Mouse (Mus musculus) liver, adult (tissue): ENCODE data around the gene Runx2.

Experiments used
- GATA4 ChIP-seq: IDR thresholded peaks from 2 replicates; pipeline ENCODE4 v1.6.1; 2014; ENCODE audit warnings: mild to moderate bottlenecking, low read length; ENCODE audit not compliant: insufficient replicate concordance

The Runx2 gene

DNA sequence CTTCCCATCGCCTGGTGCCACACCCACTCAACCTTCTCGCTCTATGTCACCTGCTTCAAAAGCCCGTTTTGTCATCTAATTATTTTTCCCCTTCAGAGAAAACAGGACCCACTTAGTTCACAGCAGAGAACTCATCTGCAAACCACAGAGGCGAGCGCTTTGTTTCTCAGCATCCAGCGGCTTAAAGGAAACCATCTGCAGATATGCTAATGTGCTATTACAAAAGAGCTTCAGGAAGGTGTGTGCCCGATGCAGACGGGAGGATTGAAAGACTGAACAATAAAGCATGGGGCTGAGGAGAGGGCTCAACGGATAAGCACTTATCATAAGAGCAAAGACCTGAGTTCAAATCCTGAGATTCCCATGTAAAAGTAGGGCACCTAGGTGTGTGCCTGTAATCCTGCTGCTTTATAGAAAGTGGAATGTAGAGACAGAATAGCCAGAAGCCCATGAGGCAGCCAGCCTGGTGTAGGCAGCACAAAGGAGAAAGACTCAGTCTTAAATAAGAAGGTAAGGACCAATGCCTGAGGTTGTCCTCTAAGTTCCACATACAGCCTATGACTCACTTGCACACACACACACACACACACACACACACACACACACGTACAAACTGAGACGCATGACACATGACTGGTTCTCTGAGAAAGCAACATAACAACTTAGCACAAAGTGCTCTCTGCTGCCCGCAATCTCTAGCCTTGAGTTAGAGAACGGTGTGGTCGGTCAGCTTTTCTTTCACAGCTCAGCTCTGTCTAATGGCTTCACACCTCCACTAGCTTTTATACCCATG, 111.9 kb downstream of the Runx2 start:
- no peak for TF ChIP-seq GATA4

DNA sequence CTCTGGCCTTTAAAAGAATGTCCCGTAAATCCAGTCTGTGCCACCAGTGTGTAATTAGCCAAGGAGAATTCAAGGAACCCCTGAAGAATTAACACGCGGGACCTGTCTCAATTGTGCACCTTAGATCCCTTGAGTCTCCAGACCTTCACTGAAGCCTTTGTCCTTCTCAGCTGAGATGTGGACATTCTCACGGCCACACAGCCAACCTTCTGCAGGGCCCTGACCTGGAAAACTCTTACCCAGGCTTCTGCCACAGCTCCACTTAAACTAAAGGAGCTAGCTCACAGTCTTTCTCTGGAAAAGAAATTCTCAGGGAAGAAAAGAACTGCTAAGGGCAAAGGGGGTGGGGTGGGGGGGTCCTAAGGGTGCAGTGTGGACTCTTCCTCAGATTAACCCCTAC, 113.1 kb downstream of the Runx2 start:
- TF ChIP-seq GATA4: no peak

DNA sequence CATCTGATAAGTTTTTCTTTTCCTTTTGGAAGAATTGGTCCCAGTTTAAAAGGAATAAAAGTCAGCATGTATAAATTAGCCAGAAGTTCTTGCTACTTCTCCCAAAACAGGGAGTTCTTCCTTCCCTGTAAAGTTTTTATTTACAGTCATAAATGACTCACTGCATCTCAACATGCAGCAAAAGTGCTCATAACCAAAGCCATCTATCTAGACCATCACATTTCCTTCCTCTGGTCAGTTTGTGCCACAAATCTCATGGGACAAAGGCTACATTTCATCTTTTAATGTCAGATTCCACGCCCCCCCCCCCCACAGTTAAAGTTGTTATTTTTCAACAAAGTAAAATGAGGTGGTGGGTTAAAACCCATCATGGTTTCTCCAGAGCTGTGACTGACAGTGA, 114.3 kb downstream of the Runx2 start:
- no peak for TF ChIP-seq GATA4

DNA sequence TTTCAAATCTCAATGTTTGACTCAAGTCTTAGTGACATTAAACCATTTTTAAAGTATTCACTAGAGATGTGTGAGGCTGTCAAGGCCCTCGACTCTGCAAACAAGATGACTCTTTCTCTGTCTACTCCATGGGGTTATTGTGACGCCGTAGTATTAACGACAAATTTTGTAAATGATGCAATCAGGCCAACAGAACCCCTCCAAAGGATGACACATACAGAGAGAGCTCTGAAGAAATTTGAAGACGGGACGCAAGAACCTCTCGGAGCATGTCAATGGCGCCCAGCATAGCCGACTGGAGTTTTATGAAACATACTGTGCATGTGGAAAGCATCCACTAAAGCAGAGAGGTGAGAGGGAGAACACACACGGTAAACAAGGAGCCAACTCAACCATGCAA, 117.5 kb downstream of the Runx2 start:
- no peak for TF ChIP-seq GATA4

DNA sequence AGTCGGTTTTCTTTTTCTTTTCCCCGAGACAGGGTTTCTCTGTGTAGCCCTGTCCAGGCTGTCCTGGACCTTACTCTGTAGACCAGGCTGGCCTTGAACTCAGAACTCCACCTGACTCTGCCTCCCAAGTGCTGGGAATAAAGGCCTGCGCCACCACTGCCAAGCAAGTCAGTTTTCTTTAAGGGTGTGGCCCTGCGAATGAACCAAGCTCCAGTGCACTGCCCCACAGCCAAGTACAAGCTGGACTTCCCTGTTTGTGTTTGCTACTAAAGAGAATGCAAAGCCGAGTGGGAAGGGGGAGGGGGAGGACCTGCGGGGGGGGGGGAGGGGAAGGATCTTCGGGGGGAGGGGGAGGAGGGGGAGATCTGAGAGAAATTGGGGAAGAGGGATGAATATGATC, 121.0 kb downstream of the Runx2 start:
- TF ChIP-seq GATA4: no peak

DNA sequence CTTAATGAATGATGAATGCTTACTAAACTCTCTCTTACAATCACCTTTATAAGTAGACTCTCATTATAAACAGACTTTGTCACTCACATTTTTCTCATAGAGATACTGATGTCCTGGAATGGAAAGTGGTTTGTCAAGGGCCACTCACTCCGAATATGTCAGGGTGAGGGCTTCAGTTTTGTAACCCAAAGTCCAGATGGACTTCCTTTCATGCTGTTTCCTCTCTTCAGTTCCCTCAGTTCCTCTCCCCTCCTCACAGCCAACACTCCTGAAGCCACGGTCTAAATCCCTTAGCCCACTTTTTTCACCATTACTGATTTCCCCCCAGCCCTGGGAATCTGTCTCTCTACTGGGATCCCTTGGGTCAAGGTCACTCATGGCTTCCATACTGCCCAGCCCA, 123.1 kb downstream of the Runx2 start:
- TF ChIP-seq GATA4: no peak

DNA sequence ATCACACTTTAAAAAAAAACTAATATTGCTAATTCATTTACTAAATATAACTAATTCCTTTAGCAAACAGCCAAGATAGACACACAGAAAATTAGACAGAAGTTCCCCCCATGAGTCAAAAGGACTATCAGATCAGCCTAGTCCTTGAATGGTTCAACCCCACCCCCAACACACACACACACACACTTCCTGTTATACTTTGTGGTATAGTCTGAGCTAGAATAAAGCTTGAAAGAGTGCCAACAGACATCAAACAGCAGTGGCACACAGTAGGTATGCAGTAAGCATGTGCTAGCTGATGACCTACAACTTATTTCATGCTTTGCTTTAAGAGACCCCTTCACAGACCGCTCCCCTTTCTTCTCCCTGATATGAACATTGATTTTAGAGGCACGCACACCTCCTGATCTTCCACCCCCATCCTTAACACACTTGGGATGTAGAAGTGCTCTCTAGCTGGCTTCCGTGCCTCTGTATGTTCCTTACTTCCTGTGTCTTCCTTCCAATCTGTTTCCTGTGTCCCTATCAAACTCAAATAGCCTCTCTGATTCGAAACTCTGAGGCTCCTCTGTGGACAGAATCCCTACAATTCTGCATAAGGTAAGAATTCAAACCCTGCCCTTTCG, 124.1 kb downstream of the Runx2 start:
- TF ChIP-seq GATA4: no peak

DNA sequence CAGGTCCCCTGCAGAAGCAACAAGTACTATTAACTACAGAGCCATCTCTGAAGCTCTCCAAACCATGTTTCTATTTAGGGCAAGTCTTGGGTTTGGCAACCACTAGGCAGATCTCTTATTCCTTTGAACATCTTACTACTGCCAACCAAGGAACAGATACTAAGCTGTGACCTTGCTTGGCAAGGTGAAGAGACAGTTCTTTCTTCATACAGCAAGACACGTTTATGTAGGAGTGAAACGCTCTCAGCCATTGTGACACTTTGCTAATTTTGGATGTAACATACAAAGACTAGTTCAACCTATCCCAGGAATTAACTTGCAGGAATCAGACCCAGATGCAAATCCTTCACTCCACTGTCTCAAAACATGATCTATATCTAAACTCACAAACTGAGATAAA, 126.3 kb downstream of the Runx2 start:
- TF ChIP-seq GATA4: no peak

DNA sequence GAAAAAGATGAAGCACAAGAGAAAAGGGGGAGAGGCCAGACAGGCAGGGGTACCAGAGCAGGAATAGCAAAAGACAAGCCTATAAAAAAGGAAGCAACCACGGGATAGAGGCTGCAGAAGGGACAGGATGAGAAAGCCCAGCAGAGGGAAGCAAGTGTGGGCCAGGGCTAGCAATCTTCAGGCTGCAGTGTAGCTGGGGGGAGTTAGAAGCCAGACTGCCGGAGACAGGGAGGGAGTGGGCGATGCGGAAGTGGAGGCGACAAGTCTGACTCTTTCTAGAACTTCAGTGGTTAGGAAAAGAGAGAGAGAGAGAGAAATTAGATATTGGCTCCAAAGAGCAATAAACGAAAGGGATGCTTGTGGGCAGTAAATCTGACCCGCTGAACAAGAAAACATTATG, 129.1 kb downstream of the Runx2 start:
- no peak for TF ChIP-seq GATA4

DNA sequence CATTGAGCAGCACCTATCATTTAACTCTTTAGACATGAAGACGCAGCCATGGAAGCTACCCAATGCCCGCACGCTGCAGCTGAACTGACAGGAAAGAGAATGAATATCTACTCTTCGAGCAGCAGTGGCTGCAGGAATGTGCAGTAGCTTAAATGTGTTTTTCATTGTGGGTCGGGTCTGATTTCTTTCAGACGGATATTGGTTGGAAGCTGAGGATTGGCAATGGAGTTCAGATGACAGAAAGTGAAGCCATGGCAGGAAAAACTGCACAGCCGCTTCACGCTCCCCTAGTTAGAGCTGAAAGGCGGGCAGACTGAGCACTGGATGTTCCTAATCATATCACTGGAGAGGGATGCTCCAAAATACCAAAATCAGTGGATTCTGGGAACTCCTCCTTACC, 131.6 kb downstream of the Runx2 start:
- no peak for TF ChIP-seq GATA4

DNA sequence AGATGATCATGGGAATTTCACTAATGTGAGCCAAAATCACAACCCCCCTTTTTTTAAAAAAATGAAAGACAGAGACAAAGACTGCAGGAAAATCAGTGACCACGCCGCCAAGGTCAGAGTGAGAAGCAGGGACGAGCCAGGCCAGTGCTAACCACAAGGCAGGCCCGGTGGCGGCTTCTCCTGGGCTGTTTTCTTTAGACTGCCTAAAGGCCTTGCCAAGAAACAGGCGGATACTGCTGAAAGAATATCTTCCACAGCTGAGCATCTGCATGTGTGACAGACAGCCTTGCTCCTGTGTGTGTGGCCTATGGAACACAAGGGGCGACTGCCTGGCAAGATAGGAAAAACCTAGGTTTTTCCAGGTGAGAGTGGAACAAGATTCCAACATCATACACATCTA, 136.8 kb downstream of the Runx2 start:
- TF ChIP-seq GATA4: no peak

DNA sequence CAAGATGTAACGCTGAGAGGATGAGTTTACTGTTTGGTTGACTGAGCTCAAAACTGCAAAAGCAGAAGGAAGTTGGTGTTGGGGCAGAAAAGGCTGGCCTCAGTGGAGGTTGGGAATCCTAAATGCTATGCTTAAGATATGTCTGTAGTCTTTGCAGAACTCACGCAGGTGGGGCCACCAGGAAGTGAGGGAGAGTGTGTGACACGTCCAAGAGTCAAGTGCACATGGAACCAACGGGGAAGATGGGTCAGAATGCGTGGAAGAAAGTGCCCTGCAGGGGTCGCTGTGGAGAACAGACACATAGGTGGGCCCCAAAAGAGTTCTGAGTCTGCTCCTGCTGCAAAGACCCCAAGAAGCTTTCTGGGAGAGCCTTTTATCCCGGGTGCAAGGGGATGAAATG, 141.8 kb downstream of the Runx2 start:
- TF ChIP-seq GATA4: no peak

DNA sequence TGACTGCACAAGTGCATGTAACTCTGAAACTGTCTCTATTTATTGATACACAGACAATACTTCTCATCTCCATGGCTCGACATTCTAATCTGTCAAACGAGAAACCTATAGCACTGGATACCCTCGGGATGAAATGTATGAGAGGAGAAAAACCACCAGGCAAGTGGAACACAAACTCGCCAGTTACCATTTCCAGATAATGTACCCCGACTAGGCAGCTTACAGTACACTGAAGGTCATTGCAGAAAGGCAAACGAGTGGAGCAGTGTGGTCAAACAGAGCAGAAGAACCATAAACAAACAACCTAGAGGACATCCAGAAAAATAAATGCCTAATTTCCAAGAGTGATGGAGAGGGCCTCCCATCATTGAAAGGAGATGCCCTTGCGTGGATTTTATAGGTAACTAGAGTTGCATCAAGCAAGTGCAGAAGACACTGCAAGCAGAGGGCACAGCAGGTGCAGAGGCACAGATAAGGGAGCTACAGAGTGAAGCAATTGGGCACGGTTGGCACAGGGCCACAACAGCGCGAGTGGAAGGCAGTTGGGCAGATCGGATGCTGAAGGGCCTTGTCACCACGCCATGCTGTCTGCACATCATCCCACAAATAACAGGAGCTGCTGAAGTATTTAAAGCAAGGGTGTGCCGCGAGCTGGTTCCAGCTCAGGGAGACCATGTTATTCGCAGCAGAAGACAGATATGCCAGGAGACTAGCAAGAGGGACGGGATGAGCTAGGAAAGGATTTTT, 142.5 kb downstream of the Runx2 start:
- TF ChIP-seq GATA4: no peak

DNA sequence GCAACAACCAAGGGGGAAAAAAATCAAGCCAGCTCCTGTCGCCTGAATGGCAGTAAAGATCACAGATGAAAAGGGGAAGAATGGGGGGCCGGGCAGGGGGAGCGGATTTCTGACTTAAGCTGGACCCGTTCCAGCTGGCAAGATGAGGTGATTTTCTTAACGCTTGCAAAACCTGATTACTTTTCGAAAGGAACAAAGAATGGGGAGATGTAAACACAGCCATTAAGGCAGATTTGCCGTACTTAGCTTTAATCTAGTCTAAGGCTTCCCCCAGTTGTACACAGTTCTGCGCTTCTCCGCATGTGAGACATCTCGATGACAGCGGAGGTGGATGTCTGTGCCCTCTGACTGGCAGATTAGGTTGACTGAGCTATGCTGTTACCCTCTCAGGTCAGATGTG, 144.6 kb downstream of the Runx2 start:
- TF ChIP-seq GATA4: no peak

DNA sequence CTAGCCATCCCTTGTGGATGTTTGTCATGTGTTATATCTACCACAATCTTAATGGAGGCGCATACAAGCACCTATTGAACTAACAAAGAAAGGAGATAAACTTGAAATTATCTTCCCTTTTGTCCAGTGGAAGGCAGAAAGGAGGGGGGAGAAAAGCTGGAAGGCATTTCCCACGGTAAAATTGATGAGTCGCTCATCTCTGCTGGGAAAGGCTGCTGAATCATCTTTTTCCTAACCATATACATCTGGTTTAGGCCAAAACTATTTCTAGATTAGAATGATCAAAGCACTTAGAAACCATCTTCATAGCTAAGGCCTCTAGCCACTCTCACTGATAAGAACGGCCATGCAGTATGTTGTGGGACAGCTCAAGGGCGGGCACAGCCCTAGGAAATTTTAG, 147.3 kb downstream of the Runx2 start:
- no peak for TF ChIP-seq GATA4

DNA sequence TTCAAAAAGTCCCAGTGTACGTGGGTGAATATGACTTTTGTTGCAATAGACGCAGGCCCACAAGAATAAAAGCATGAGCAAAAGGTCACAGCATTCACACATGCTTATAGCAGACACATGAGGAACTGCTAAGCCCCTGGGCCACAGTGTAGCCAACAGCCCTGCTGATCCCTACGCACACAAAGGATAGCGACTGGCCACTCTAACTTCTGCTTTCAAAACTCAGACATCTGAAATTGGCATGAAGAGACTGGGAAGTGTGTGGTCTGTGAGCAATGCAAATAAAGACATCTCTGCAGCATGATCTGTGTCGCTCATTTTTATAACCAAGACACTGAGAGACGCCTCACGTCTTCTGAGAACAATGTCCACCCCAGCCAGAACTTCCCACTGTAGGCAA, 150.7 kb downstream of the Runx2 start:
- no peak for TF ChIP-seq GATA4
